Comparison of ENCODE assay signal across 17 mouse cellular contexts in genomic region chr5:114970824-114971227, GRCm38 (mm10). TPM values are rescaled to one million over a fixed set of nuclear protein-coding genes. Genes with fewer than 3 reads are reported as not detected.
DNase-seq lines count a peak whose midpoint lies in the region; ATAC-seq lines count a peak whose summit lies in the region.
"Had no signal": no experiment of that assay in that cellular context is flagged by ENCODE, and none has a peak within 500 bp of the region (broad histone marks: within the 10 kb centered on the region; RNA-seq: fewer than 3 reads in every experiment).

Gene Hnf1a (minus strand): TSS chr5:114971094.

- 0 out of 2 replicates have a peak within 1 kb of the TSS, but pooled peaks have one; percentile 10 for H3K27ac ChIP-seq in embryonic facial prominence, embryonic 10.5 days (replicated peaks)
- peak within 1 kb of the TSS; percentile 90 for H3K27ac ChIP-seq in stomach, embryonic 14.5 days (ENCODE audit: low read length)
- no peak within 1 kb of the TSS for H3K27ac ChIP-seq in forebrain, embryonic 16.5 days (ENCODE audit: low read length)

- 84% methylated on average over 17 of the region's 17 CpGs for WGBS in embryonic facial prominence, embryonic 10.5 days
- 34% methylated on average over 17 of the region's 17 CpGs for WGBS in stomach, embryonic 14.5 days
- 87% methylated on average over 17 of the region's 17 CpGs for WGBS in forebrain, embryonic 16.5 days

- H3K4me3 ChIP-seq in embryonic facial prominence, embryonic 10.5 days, result no peak within 1 kb of the TSS
- peak within 1 kb of the TSS; percentile 35 for H3K4me3 ChIP-seq in stomach, embryonic 14.5 days (ENCODE audit: low read depth, low read length)
- no peak within 1 kb of the TSS for H3K4me3 ChIP-seq in forebrain, embryonic 16.5 days (replicated peaks; ENCODE audit: low read length)
- H3K4me3 ChIP-seq: megakaryocyte, embryonic 14.5 days had no signal

- H3K4me2 ChIP-seq in stomach, embryonic 14.5 days (replicated peaks; ENCODE audit: low read depth, low read length), result peak within 1 kb of the TSS; percentile 33
- H3K4me2 ChIP-seq in forebrain, embryonic 16.5 days (ENCODE audit: low read length), result no peak within 1 kb of the TSS

- intact Hi-C loops in left cerebral cortex, postnatal 25 days (cut with DNase I), result no loop called here

- no peaks in the 10 kb centered on the region for H3K36me3 ChIP-seq in embryonic facial prominence, embryonic 10.5 days (replicated peaks)
- no peaks in the 10 kb centered on the region for H3K36me3 ChIP-seq in stomach, embryonic 14.5 days (ENCODE audit: control insufficient read depth, insufficient read depth, low read length)
- no peaks in the 10 kb centered on the region for H3K36me3 ChIP-seq in forebrain, embryonic 16.5 days (ENCODE audit: control insufficient read depth, insufficient read depth)

- H3K9ac ChIP-seq in stomach, embryonic 14.5 days (replicated peaks; ENCODE audit: low read depth, low read length), result peak within 1 kb of the TSS; percentile 48
- H3K9ac ChIP-seq in forebrain, embryonic 16.5 days (replicated peaks; ENCODE audit: low read depth, low read length), result no peak within 1 kb of the TSS

- ATAC-seq in stomach, embryonic 14.5 days (ENCODE audit: insufficient number of reproducible peaks, insufficient read depth, low FRiP score, low read depth), result peak; percentile 50
- no peak for ATAC-seq in forebrain, embryonic 16.5 days
- ATAC-seq: forebrain, embryonic 14.5 days; hindbrain, embryonic 16.5 days had no signal

- no peaks in the 10 kb centered on the region for H3K9me3 ChIP-seq in embryonic facial prominence, embryonic 10.5 days
- no peaks in the 10 kb centered on the region for H3K9me3 ChIP-seq in stomach, embryonic 14.5 days (ENCODE audit: control insufficient read depth, low read depth, low read length)
- no peaks in the 10 kb centered on the region for H3K9me3 ChIP-seq in forebrain, embryonic 16.5 days (ENCODE audit: control insufficient read depth, low read length)
- H3K9me3 ChIP-seq: megakaryocyte, embryonic 14.5 days had no signal

- H3K27me3 ChIP-seq in embryonic facial prominence, embryonic 10.5 days (replicated peaks; ENCODE audit: low read depth, poor library complexity, severe bottlenecking), result peaks cover 41% of the 10 kb centered on the region
- H3K27me3 ChIP-seq in stomach, embryonic 14.5 days (ENCODE audit: control insufficient read depth, insufficient read depth, low read length), result no peaks in the 10 kb centered on the region
- H3K27me3 ChIP-seq in forebrain, embryonic 16.5 days (replicated peaks; ENCODE audit: control insufficient read depth, insufficient read depth, low read length), result 0 out of 2 replicates have a peak, but pooled peaks cover 2% of the 10 kb centered on the region

- DNase-seq in embryonic facial prominence, embryonic 10.5 days (ENCODE audit: low spot score), result no peak
- peak; percentile 77 for DNase-seq in kidney, adult 18-20 months
- peak; percentile 57 to 77 for DNase-seq in kidney, postnatal 4 days
- no peak for DNase-seq in spleen, adult 18-20 months
- DNase-seq in left cerebral cortex, postnatal 25 days (ENCODE audit: low spot score in 2 of 2), result no peak
- DNase-seq: adrenal gland, postnatal 36 days; cerebellum, adult 11 months; gastrocnemius, postnatal 10 days; layer of hippocampus, postnatal 36 days; lung, adult 18-20 months had no signal

- H3K4me1 ChIP-seq in embryonic facial prominence, embryonic 10.5 days, result peaks cover 17% of the 10 kb centered on the region
- H3K4me1 ChIP-seq in stomach, embryonic 14.5 days (ENCODE audit: control insufficient read depth, insufficient read depth, low read length), result peaks cover 12% of the 10 kb centered on the region; the same call in 1 of the 2 replicates
- no peaks in the 10 kb centered on the region for H3K4me1 ChIP-seq in forebrain, embryonic 16.5 days (replicated peaks; ENCODE audit: control insufficient read depth, insufficient read depth, low read length)

RNA-seq across cellular contexts. Expression of gene Hnf1a, which starts in this region (rescaled TPM):
- 0.06 TPM in 2 replicates for polyA plus RNA-seq in embryonic facial prominence, embryonic 10.5 days (2016; fragmentation: Nextera tagmentation; extraction: Ambion mirVana)
- polyA plus RNA-seq in stomach, embryonic 14.5 days (2014; fragmentation: Nextera tagmentation; extraction: Ambion mirVana), result 7.1 and 7.7 TPM in 2 replicates
- polyA plus RNA-seq in forebrain, embryonic 16.5 days (2015; fragmentation: Nextera tagmentation; extraction: Ambion mirVana), result 0.06 TPM in 1 of 2 replicates, not detected in the other
- total RNA-seq in left cerebral cortex, postnatal 25 days (2021), result not detected
- total RNA-seq: CH12.LX; gastrocnemius, postnatal 10 days; layer of hippocampus, postnatal 36 days had no signal
- polyA plus RNA-seq: embryonic facial prominence, embryonic 11.5 days; forebrain, embryonic 14.5 days; hindbrain, embryonic 16.5 days had no signal

Comparison
In these comparisons a context has a peak if more than half of its experiments do, and no peak if none do; other contexts are left out.
1. DNase-seq: peak in kidney, adult 18-20 months (single experiment) and kidney, postnatal 4 days (2 of 2); none in embryonic facial prominence, embryonic 10.5 days (single experiment), spleen, adult 18-20 months (0 of 2) and left cerebral cortex, postnatal 25 days (0 of 2).